Mouse (Mus musculus): ENCODE measurements around the gene Gm47996.
"Not testable (repeated sequence)": the region's sequence is repeated elsewhere in the genome, so short reads cannot be mapped to it uniquely, and the experiment has no call there.

Gene Gm47996

DNA sequence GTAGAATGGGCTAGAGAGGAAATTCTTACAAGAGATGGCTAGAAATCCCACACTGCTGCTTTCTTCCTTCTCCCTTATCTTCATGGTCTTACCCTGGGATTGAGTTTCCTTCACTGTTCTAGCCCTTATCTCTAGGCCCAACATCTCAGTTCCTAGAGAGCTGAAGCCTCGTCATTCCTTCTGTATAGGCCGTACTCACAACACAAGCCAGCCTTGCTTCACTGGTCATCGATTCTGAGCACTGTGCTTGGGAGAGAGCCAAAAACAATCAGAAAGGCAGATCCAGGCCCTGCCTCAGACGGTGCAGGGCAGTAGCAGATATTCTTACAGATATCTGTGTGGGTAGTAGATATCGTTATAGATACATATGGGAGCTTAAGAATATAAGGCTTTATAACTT, 1.4 kb upstream of the Gm47996 start:
- not testable (repeated sequence) for DNase-seq (ENCODE audit: low spot score)

DNA sequence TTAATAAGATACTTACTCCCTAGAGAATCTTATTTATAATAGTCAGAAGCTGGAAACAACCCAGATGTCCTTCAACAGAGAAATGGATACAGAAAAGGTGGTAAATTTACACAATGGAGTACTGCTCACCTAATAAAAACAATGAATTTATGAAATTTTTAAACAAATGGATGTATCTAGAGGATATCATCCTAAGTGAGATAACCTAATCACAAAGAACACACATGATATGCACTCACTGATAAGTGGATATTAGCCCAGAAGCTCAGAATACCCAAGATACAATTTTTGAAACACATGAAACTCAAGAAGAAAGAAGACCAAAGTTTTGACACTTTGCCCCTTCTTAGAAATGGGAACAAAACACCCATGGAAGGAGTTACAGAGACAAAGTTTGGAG, 987 bp upstream of the Gm47996 start:
- not testable (repeated sequence) for DNase-seq (ENCODE audit: low spot score)

DNA sequence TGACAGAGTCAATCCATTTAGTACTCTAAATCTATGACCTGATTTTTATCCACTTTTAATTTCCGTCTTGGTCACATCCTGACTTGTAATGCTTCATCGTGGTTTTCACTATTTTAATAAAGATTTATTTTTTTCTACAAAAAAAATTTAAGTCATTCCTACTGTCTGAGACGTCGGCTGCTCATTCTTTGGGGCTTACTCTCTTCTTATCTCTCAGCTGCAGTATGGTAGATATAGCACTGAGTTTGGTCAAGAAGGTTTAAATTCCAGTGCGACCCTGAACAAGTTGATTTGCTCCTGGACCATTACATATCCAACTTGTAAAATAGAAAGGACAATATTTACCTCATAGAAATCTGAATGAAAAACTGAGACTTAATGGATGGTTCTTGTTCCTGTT, 1.7 kb downstream of the Gm47996 start:
- not testable (repeated sequence) for DNase-seq (ENCODE audit: low spot score)

- no peak for DNase-seq (ENCODE audit: low spot score)
These were observed 4.9 kb downstream of the Gm47996 start for GRCm38 (mm10) chr1:151214862-151215261.

DNA sequence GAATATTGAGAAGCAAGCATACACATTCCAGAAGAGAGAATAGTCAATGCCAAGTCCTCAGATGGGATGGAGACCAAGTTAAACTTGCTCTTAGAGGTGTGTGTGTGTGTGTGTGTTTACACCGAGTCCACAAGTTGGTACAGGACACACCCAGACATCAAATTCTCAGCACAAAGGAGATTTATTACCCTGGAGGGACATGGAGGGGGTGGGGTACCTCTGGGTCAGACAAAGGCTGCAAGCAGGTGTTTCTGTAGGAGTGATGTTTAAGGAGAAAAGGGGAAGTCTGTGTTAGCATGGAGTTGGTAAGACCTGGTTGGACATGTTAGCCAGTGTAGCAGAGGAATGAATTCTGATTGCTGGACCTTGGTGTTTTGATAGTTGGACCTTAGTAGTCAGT, 6.1 kb downstream of the Gm47996 start:
- DNase-seq (ENCODE audit: low spot score) = no peak

- no peak for DNase-seq (ENCODE audit: low spot score)
These were observed 6.5 kb downstream of the Gm47996 start for GRCm38 (mm10) chr1:151216417-151216816.

DNA sequence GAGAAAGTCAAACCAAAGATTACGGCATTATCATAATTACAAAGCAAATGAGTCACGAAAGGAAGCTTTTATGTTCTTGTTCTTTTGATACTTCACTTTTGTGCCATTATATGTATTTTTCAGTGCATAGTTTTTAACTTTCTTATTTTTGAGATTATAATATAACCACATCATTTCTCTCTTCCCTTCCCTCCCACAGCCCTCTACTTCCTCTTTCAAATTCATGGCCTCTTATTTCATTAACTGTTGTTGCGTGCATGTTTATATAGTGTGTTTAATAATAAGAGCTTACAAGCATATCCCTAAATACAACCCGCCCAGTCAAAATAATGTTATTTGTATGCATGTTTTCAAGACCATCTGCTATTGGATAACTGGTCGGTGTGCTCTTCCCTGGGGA, 9.1 kb downstream of the Gm47996 start:
- DNase-seq (ENCODE audit: low spot score) = no peak

DNA sequence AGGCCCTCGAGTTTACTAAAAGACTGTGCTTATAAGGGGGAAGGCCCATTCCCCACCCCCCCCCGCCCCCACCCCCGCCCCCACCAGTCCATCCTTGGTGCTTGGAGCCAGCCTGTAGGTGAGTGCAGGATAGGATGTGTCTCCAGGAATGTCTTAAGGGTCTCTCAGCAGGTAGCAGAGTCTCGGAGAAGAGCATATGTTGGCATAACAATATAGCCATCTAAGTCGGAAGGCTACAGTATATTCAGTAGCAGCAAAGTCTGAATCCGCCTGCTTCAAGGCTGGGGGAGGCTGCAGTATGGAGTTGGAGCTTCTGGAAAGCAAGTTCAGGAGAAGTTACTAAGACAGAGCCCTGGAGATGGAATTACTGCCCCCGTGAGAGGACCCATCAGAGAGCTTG, 10.2 kb downstream of the Gm47996 start:
- no peak for DNase-seq (ENCODE audit: low spot score)

DNA sequence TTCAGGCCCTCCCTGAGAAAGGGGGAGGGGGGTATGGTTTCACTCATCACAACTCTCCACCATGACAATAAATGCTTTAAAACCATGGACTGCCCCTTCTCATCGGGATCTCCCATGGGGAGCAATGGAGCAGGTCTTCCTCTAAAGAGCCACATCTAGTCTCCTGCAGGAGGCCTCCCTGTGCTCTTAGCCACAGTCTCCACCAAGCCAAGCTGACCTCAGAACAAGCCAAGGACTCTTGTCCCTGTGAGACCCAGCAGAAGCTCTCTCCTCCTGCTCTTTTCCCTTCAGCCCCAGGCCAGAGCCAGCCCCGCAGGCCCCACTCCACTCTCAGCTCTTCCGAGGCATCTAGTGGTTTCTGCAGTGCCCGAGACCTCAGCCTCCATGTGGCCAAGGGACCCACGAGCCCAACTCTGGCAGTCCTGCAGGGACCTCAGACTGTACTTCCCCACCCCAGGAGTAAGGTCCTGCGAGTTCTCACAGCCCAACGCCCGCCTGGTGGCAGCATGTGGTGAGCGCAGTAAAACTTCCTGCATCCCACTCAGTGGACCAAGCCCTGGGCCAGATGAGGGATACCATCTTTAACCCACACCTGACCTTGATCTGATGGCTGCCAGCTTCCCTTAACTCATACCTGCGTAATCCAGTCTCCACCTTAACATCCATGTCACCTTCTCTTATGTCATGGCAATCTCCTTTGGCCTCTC, 12.8 kb downstream of the Gm47996 start:
- DNase-seq (ENCODE audit: low spot score) = no peak

DNA sequence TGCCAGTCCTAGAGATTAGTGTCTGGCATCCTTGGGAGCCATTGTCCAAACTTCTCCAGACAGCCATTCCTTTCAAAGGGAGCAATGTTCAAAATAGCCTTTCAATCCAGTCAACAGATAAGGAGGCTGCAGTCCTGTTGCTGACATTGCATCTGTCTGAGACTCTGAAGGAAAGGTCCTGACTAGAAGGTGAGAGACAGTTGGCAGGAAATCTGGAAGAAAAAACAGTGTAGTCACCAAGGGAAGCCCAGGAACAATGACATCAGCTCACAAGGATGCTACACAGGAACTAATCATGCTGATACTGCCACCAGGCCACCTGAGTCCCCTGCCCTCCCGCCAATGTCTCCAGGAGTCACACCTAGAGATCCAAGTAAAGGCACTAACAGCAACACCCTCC, 13.4 kb downstream of the Gm47996 start:
- DNase-seq (ENCODE audit: low spot score) = no peak

GRCm38 (mm10) chr1:151224536-151224935, 14.6 kb downstream of the Gm47996 start:
- no peak for DNase-seq (ENCODE audit: low spot score)

DNA sequence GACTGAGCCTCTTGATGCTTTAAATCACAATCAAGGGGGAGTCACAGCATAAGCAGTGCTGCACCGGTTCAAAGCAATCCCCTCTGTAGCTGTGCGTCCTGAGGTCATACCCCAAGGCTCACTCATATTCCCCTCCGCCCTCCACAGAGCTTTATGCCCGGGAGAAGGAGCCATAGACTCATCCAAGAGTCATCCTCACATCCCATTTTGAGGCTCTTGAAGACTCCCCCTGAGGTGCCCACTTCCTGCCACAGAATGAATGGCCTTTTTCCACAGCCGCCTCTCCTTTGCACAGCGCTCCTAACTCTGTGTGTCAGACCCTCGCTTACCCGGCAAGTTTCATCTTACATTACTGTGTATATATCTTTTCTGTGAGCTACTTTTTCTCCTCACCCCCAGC, 17.6 kb downstream of the Gm47996 start:
- DNase-seq (ENCODE audit: low spot score) = no peak

GRCm38 (mm10) chr1:151228320-151228989, 18.5 kb downstream of the Gm47996 start:
- DNase-seq (ENCODE audit: low spot score) = no peak

GRCm38 (mm10) chr1:151232346-151232745, 22.4 kb downstream of the Gm47996 start:
- DNase-seq (ENCODE audit: low spot score) = no peak

- no peak for DNase-seq (ENCODE audit: low spot score)
These were observed 23.8 kb downstream of the Gm47996 start for GRCm38 (mm10) chr1:151233756-151234155.

GRCm38 (mm10) chr1:151235574-151235973, 25.6 kb downstream of the Gm47996 start:
- no peak for DNase-seq (ENCODE audit: low spot score)

- DNase-seq (ENCODE audit: low spot score) = no peak
These were observed 26.4 kb downstream of the Gm47996 start for GRCm38 (mm10) chr1:151236141-151236930.

DNA sequence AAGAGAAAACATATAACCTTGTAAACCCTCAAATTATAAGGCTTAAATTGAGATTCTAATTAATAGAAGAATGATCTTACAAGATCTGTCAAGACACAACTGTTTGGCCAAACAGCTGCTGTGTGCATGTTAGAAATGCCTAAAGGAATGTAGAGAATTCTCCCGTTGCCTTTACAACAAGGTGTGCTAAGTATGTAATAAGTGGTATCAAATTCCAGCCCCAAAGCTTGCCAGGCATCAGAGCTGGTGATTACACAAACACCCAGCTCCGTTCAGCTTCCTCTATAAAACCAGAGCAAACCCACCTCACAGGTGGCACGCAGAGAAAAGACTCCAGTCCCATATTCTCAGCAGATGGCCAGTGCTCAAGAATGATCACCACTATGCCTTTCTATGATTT, 27.8 kb downstream of the Gm47996 start:
- no peak for DNase-seq (ENCODE audit: low spot score)

DNA sequence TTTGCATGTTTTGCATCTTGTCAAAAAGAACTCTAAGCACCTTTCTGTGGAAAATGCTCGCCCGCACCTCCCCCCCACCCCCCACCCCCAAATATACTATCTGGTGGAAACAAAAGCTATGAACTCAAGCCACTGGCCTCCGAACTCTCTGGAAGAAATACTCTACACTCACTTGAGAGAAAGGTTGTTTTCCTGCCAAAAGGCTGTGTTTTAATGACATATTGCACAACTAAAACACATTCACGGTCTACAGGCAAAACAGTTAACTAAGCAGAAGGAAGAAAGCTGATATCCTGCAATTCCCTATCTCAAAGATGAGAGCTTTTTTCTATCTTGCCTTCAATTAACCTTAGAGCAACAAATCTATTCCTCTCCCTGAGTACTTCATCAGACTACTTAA, 33.4 kb downstream of the Gm47996 start:
- no peak for DNase-seq (ENCODE audit: low spot score)

DNA sequence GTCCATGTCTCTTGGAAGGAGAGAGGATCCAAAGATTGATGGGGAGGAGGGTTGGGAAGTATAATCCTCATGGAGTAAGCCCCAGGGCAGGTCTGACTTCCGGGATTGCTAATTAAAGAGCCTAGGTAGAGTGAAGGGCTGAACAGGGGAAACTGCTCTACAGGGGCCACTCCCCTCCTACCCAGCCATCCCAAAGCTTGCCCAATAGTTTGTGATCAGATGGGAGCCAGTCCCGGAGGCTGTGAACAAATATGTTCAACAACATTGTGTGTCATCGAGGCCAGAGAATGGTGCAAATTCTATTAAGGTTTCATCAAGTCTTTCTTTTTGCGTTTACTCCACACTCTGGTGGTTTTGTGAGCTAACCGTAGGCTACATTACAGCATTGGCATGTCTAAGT, 34.1 kb downstream of the Gm47996 start:
- DNase-seq (ENCODE audit: low spot score) = no peak

- no peak for DNase-seq (ENCODE audit: low spot score)
These were observed 34.8 kb downstream of the Gm47996 start for GRCm38 (mm10) chr1:151244761-151245160.

GRCm38 (mm10) chr1:151245165-151245564, 35.2 kb downstream of the Gm47996 start:
- DNase-seq (ENCODE audit: low spot score) = no peak

- DNase-seq (ENCODE audit: low spot score) = no peak
These were observed 35.9 kb downstream of the Gm47996 start for GRCm38 (mm10) chr1:151245846-151246245.

Measured in testis, postnatal 14 days (tissue).